Mouse (Mus musculus): ENCODE measurements around the gene Dnpep. TPM values are rescaled to one million over a fixed set of nuclear protein-coding genes. Genes with fewer than 3 reads are reported as not detected.
A peak's percentile ranks its signal among the peaks of the same experiment; 100 is the strongest.

Dnpep gene
- polyA plus RNA-seq, 1 experiment from 2014 or later = 131 TPM

- Histone ChIP-seq H3K4me3 (replicated peaks) (no peak overlapping the region), H3K27ac (peak overlapping the region; percentile 51), H3K9ac (no peak overlapping the region), H3K4me1 (replicated peaks) (peaks cover 30% of the 10 kb centered on the region), H3K36me3 (no peaks in the 10 kb centered on the region), H3K4me2 (replicated peaks) (no peak overlapping the region), H3K27me3 (replicated peaks) (no peaks in the 10 kb centered on the region), H3K9me3 (no peaks in the 10 kb centered on the region)
- WGBS = 48% methylated on average over 20 of the region's 20 CpGs
- ATAC-seq = peak; percentile 29; the same call in 1 of the 2 replicates
These were observed 27.5 kb upstream of the Dnpep start for GRCm38 (mm10) chr1:75345036-75345935.

DNA sequence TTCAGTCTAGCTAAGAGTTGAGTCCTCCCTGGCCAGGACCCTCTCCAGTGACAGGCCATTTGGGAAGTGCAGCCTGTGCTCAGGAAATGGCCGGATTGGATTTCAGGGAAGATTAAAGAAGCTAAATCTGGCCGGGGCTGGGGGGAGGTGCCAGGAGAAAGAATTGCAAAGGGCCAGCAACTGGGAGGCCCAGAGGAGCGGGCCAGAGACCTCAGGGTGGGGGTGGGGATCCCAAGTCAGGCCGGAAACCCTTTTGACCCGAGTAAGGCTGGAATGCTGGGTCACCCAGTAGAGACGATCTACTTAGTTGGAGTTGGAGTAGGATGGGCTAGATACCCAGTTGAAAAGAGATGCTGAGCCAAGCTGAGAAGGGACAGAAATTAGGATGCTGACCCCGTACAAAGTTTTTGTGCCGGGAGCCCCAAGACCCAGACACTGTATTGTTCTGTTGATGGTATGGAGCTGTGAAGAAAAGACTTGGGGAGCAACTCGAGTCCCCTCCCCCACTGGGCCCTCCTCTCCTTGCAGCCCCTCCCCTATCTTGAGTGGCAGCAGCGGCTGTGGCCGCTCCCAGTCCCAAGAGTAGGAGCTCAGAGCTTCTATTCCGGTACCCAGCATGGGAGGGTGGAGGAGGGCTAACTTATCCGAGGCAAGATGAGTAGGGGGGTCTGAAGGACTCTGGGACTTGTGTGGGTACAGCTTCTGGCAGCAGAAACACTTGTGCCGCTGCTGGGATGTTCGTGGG lies 26.7 kb upstream of the Dnpep start:
- 0 out of 2 replicates have a peak, but pooled peaks have one; percentile 19 for ATAC-seq
- H3K4me2 ChIP-seq (replicated peaks) = no peak overlapping the region
- WGBS = 24% methylated on average over 15 of the region's 15 CpGs

DNA sequence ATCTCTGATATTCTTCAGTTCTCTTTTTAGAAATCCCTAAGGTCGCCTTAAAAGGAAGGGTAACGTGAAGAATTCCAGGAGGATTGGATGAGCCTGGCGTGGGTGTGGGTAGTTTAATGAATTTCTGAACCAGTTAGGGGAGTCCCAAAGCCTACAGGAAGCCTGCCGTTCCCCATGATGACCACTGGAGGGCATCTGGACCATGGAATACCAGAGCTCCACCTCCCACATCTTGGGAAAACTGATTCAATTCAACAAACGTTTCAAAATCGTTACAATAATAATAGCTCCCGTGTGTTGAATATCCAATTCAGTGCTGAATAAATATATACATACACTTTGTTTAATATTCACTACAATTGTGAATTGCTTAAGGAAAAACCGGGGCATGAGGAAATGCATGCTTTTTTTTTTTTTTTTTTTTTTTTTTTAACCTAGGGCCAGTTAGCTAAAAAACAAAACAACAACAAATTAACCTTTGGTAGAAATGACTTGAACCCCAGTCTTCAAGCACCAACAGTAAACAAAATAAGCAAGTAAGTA lies 25.2 kb upstream of the Dnpep start:
- no peak overlapping the region for H3K9ac ChIP-seq
- 1% methylated on average over 8 of the region's 8 CpGs for WGBS
- H3K27ac ChIP-seq = no peak overlapping the region
- ATAC-seq = no peak
- no peaks in the 10 kb centered on the region for H3K36me3 ChIP-seq
- peaks cover 43% of the 10 kb centered on the region for H3K4me1 ChIP-seq (replicated peaks)
- no peaks in the 10 kb centered on the region for H3K9me3 ChIP-seq
- no peak overlapping the region for H3K4me3 ChIP-seq (replicated peaks)
- H3K27me3 ChIP-seq (replicated peaks) = no peaks in the 10 kb centered on the region
- H3K4me2 ChIP-seq (replicated peaks) = no peak overlapping the region

More for the DNA sequence above, 26.7 kb upstream of the Dnpep start:
- Histone ChIP-seq H3K9ac (no peak overlapping the region), H3K9me3 (no peaks in the 10 kb centered on the region), H3K4me3 (replicated peaks) (no peak overlapping the region), H3K36me3 (no peaks in the 10 kb centered on the region), H3K27me3 (replicated peaks) (no peaks in the 10 kb centered on the region), H3K4me1 (replicated peaks) (peaks cover 33% of the 10 kb centered on the region), H3K27ac (peak overlapping the region; percentile 51)

GRCm38 (mm10) chr1:75340519-75340918 lies 22.7 kb upstream of the Dnpep start:
- ATAC-seq = no peak
- H3K4me2 ChIP-seq (replicated peaks) = no peak overlapping the region
- H3K4me1 ChIP-seq (replicated peaks) = peaks cover 42% of the 10 kb centered on the region
- H3K4me3 ChIP-seq (replicated peaks) = no peak overlapping the region
- no peaks in the 10 kb centered on the region for H3K9me3 ChIP-seq
- H3K36me3 ChIP-seq = no peaks in the 10 kb centered on the region
- no peak overlapping the region for H3K27ac ChIP-seq
- WGBS = 81% methylated on average over 2 of the region's 2 CpGs
- H3K27me3 ChIP-seq (replicated peaks) = no peaks in the 10 kb centered on the region
- no peak overlapping the region for H3K9ac ChIP-seq

DNA sequence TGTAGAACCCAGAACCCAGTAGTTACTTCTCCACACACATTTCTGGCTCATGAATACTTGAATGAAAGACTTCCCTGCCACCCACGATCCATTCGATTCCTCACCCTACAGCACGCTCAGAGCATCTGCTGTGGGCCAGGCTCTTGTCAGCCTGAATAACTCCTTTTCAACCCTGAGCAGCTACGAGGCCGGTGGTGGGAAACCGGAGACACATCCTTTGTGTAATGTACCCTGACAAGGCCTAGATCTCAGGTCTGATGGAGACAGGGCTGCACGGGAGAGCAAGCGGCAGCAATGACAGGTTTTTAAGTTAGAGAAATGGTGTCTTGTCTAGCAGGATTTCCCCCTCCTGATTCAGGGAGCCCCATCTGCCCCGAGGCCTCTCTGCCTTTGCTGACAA lies 21.5 kb upstream of the Dnpep start:
- Histone ChIP-seq H3K27ac (0 out of 2 replicates have a peak overlapping the region, but pooled peaks have one; percentile 28), H3K9ac (no peak overlapping the region)
- WGBS = 32% methylated on average over 9 of the region's 9 CpGs

GRCm38 (mm10) chr1:75338091-75338694 lies 20.4 kb upstream of the Dnpep start:
- H3K4me2 ChIP-seq (replicated peaks) = peak overlapping the region; percentile 36; the same call in 1 of the 2 replicates
- peak overlapping the region; percentile 39 for H3K27ac ChIP-seq
- H3K36me3 ChIP-seq = no peaks in the 10 kb centered on the region
- H3K9ac ChIP-seq = no peak overlapping the region; the same call in 1 of the 2 replicates
- 11% methylated on average over 11 of the region's 11 CpGs for WGBS
- H3K4me1 ChIP-seq (replicated peaks) = peaks cover 23% of the 10 kb centered on the region
- H3K9me3 ChIP-seq = no peaks in the 10 kb centered on the region
- no peak overlapping the region for H3K4me3 ChIP-seq (replicated peaks)
- H3K27me3 ChIP-seq (replicated peaks) = no peaks in the 10 kb centered on the region
- ATAC-seq = peak; percentile 73

More for the DNA sequence above, 21.5 kb upstream of the Dnpep start:
- H3K4me2 ChIP-seq (replicated peaks) = no peak overlapping the region
- no peaks in the 10 kb centered on the region for H3K9me3 ChIP-seq
- peaks cover 32% of the 10 kb centered on the region for H3K4me1 ChIP-seq (replicated peaks)
- ATAC-seq = no peak
- H3K27me3 ChIP-seq (replicated peaks) = no peaks in the 10 kb centered on the region
- no peaks in the 10 kb centered on the region for H3K36me3 ChIP-seq
- H3K4me3 ChIP-seq (replicated peaks) = no peak overlapping the region

DNA sequence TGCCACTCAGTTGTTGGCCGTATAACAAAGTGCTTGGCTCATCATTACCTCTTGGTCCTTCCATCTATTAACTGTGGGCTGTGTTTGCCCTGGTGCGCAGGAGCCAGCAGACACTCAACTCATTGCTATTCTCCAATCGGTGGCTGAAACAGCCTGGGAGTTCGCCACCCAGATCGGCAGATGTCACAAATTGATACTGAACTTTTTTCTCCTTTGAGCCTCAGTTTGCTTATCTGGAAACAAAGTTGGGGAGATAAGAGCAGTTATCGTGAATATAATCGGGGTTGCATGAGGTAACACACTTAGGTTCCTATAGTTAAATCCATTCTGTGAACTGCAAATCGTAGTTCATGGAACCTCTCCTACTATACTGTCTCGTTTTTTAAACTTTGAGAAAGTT lies 19.3 kb upstream of the Dnpep start:
- Histone ChIP-seq H3K4me1 (replicated peaks) (peaks cover 23% of the 10 kb centered on the region), H3K36me3 (no peaks in the 10 kb centered on the region), H3K4me2 (replicated peaks) (no peak overlapping the region), H3K9me3 (no peaks in the 10 kb centered on the region), H3K27me3 (replicated peaks) (no peaks in the 10 kb centered on the region), H3K27ac (no peak overlapping the region), H3K4me3 (replicated peaks) (no peak overlapping the region), H3K9ac (no peak overlapping the region)
- 0 out of 2 replicates have a peak, but pooled peaks have one; percentile 7 for ATAC-seq
- 43% methylated on average over 9 of the region's 9 CpGs for WGBS

- Histone ChIP-seq H3K9me3 (no peaks in the 10 kb centered on the region), H3K36me3 (no peaks in the 10 kb centered on the region), H3K27me3 (replicated peaks) (no peaks in the 10 kb centered on the region), H3K4me3 (replicated peaks) (no peak overlapping the region), H3K4me1 (replicated peaks) (peaks cover 23% of the 10 kb centered on the region), H3K9ac (no peak overlapping the region), H3K27ac (peak overlapping the region; percentile 64), H3K4me2 (replicated peaks) (peak overlapping the region; percentile 7; the same call in 1 of the 2 replicates)
- peak; percentile 57 for ATAC-seq
- 37% methylated on average over 3 of the region's 3 CpGs for WGBS
These were observed 18.7 kb upstream of the Dnpep start for GRCm38 (mm10) chr1:75336461-75336860.

DNA sequence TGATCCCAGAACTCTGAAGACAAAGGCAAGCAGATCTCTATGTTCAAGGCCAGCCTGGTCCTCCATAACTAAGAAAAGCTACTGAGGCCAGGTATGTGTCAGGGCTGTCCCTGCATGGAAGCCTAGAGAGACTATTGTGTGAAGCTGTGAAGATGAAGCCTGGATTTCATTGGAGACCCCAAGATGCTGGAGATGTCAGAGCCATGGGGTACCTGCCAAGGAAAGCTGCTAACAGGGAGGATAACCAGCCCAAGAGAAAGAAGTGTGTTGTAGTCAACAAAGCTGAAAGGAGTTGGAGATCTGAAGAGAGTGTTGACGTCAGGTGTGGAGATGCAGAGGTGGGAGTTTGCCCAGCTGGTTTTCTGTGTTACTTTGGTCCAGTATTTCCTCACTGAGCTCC lies 13.5 kb upstream of the Dnpep start:
- Histone ChIP-seq H3K4me2 (replicated peaks) (no peak overlapping the region), H3K27me3 (replicated peaks) (no peaks in the 10 kb centered on the region), H3K4me1 (replicated peaks) (no peaks in the 10 kb centered on the region), H3K4me3 (replicated peaks) (no peak overlapping the region), H3K9me3 (no peaks in the 10 kb centered on the region), H3K36me3 (no peaks in the 10 kb centered on the region), H3K27ac (no peak overlapping the region), H3K9ac (no peak overlapping the region)
- no peak for ATAC-seq
- WGBS = 68% methylated on average over 1 of the region's 1 CpGs

DNA sequence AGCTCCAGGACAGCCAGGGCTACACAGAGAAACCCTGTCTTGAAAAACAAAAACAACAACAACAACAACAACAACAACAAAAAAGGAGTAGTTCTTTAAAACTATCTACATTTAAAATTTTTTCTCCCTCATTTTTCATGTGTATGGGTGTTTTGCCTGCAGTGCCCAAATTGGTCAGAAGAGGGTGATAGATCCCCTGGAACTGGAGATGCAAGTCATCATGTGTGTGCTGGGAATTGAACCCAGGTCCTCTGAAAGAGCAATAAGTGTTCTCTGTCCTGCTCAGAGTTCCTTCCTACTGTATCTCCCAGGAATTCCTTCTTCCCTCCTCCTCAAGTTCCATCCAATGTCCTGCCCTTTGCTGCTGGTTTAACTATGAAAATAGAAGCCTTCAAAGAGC lies 9.7 kb upstream of the Dnpep start:
- H3K9me3 ChIP-seq = no peaks in the 10 kb centered on the region
- no peak overlapping the region for H3K9ac ChIP-seq
- H3K36me3 ChIP-seq = no peaks in the 10 kb centered on the region
- no peak for ATAC-seq
- no peaks in the 10 kb centered on the region for H3K27me3 ChIP-seq (replicated peaks)
- H3K4me2 ChIP-seq (replicated peaks) = no peak overlapping the region
- no peak overlapping the region for H3K27ac ChIP-seq
- no peak overlapping the region for H3K4me3 ChIP-seq (replicated peaks)
- no peaks in the 10 kb centered on the region for H3K4me1 ChIP-seq (replicated peaks)

- Histone ChIP-seq H3K4me2 (replicated peaks) (no peak overlapping the region), H3K9me3 (no peaks in the 10 kb centered on the region), H3K4me1 (replicated peaks) (peaks cover 8% of the 10 kb centered on the region; the same call in 1 of the 2 replicates), H3K4me3 (replicated peaks) (no peak overlapping the region), H3K27me3 (replicated peaks) (no peaks in the 10 kb centered on the region), H3K9ac (no peak overlapping the region; the same call in 1 of the 2 replicates), H3K27ac (no peak overlapping the region), H3K36me3 (peaks cover 10% of the 10 kb centered on the region; the same call in 1 of the 2 replicates)
- WGBS = 74% methylated on average over 10 of the region's 10 CpGs
- ATAC-seq = no peak
These were observed 1.4 kb upstream of the Dnpep start for GRCm38 (mm10) chr1:75319166-75319565.

DNA sequence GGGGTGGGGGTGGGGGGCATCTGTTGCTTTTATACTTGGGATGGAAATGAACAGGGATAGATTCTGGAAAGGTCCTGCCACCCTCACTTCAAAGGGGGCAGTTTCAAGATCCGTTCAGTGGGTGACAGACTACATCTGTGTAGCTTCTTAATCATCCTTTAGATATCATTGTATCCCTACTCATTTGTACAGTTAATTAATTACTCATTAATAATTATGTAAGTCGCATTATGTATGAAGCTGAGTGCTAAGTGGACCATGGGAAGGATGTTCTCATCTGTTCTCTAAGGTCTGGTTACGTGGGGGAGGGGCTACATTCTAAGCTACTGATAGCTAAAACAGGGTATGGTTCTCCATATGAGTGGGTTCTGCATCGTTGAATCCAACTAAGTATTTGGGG lies 946 bp upstream of the Dnpep start:
- Histone ChIP-seq H3K9ac (no peak overlapping the region), H3K36me3 (peaks cover 10% of the 10 kb centered on the region; the same call in 1 of the 2 replicates), H3K27me3 (replicated peaks) (no peaks in the 10 kb centered on the region), H3K27ac (no peak overlapping the region), H3K9me3 (no peaks in the 10 kb centered on the region), H3K4me3 (replicated peaks) (no peak overlapping the region), H3K4me1 (replicated peaks) (peaks cover 8% of the 10 kb centered on the region; the same call in 1 of the 2 replicates), H3K4me2 (replicated peaks) (no peak overlapping the region)
- 91% methylated on average over 4 of the region's 4 CpGs for WGBS
- ATAC-seq = no peak

Data from intestine, embryonic 15.5 days (tissue).